Mouse (Mus musculus) embryonic facial prominence, embryonic 12.5 days (tissue): ENCODE data around the gene Sh3glb1. TPM values are rescaled to one million over a fixed set of nuclear protein-coding genes. Genes with fewer than 3 reads are reported as not detected.

ENCODE experiments used
- polyA plus RNA-seq: library from polyadenylated mRNA; unstranded; fragments of >200 nt; fragmentation: Nextera tagmentation; extraction: Ambion mirVana; gene quantifications from 2 replicates; pipeline ENCODE4 v1.2.1, GENCODE M21; 2016

Gene Sh3glb1
- polyA plus RNA-seq, 1 experiment from 2014 or later = 99.2 TPM

Other genes starting within 250 kb of the Sh3glb1 start
- 25.2 and 27.0 TPM in 2 replicates for gene Hs2st1, start 150.2 kb downstream of the Sh3glb1 start, polyA plus RNA-seq
- gene Selenof, start 150.0 kb downstream of the Sh3glb1 start, polyA plus RNA-seq = 508 and 511 TPM in 2 replicates
- gene Clca3a1, start 40.6 kb upstream of the Sh3glb1 start, polyA plus RNA-seq = 0.31 and 0.42 TPM in 2 replicates
- gene Clca3a2, start 99.2 kb upstream of the Sh3glb1 start, polyA plus RNA-seq = not detected in 2 replicates
- gene Clca3b, start 129.0 kb upstream of the Sh3glb1 start, polyA plus RNA-seq = not detected in 2 replicates
- not detected in 2 replicates for gene Clca4b, start 212.2 kb upstream of the Sh3glb1 start, polyA plus RNA-seq